Mouse (Mus musculus) adrenal gland, postnatal 36 days (tissue): ENCODE results near the gene Zhx3. TPM values are rescaled to one million over a fixed set of nuclear protein-coding genes. Genes with fewer than 3 reads are reported as not detected.

Experiments used
- DNase-seq, 2 experiments: peaks; one replicate each; pipeline ENCODE4 v3.0.0; 2021; ENCODE audit warnings: mixed read lengths in 1 of 2
- total RNA-seq, 2 experiments: library from RNA; stranded (reverse); gene quantifications; 2 replicates each; pipeline ENCODE4 v1.2.3; 2021

Zhx3 gene
- total RNA-seq, 2 experiments from 2014 or later: 60.4 to 116 TPM

- DNase-seq: peak; percentile 58 to 59
Measured at GRCm38 (mm10) chr2:160883912-160884311, 11.1 kb upstream of the Zhx3 start.

GRCm38 (mm10) chr2:160882436-160882835, 9.6 kb upstream of the Zhx3 start:
- peak; percentile 64 to 65 for DNase-seq

GRCm38 (mm10) chr2:160881462-160882101, 8.8 kb upstream of the Zhx3 start:
- DNase-seq: peak; percentile 33 to 41

GRCm38 (mm10) chr2:160880453-160881195, 7.8 kb upstream of the Zhx3 start, which contains the start of gene Lpin3:
Lpin3 (plus strand) TSS chr2:160880670.
- peak; percentile 83 to 84 for DNase-seq

- DNase-seq: no peak
Measured at GRCm38 (mm10) chr2:160876115-160876514, 3.3 kb upstream of the Zhx3 start.

- no peak for DNase-seq
Measured at GRCm38 (mm10) chr2:160874231-160874877, 1.6 kb upstream of the Zhx3 start.

GRCm38 (mm10) chr2:160872395-160872794, 403 bp downstream of the Zhx3 start:
- DNase-seq: peak; percentile 81 to 90

- DNase-seq: no peak
Measured at GRCm38 (mm10) chr2:160871310-160871709, 1.5 kb downstream of the Zhx3 start.

GRCm38 (mm10) chr2:160869446-160869845, 3.4 kb downstream of the Zhx3 start:
- no peak for DNase-seq

GRCm38 (mm10) chr2:160865266-160865665, 7.5 kb downstream of the Zhx3 start:
- no peak for DNase-seq

- DNase-seq: no peak
Measured at GRCm38 (mm10) chr2:160864112-160864511, 8.7 kb downstream of the Zhx3 start.

- DNase-seq: peak in 1 of 2 experiments; percentile 27
Measured at GRCm38 (mm10) chr2:160860363-160860762, 12.4 kb downstream of the Zhx3 start.

- no peak for DNase-seq
Measured at GRCm38 (mm10) chr2:160856359-160857102, 16.3 kb downstream of the Zhx3 start.

GRCm38 (mm10) chr2:160854687-160855086, 18.1 kb downstream of the Zhx3 start:
- DNase-seq: no peak

GRCm38 (mm10) chr2:160850360-160850759, 22.4 kb downstream of the Zhx3 start:
- peak; percentile 30 to 33 for DNase-seq

- no peak for DNase-seq
Measured at GRCm38 (mm10) chr2:160849617-160850240, 23.1 kb downstream of the Zhx3 start.

GRCm38 (mm10) chr2:160848186-160848585, 24.6 kb downstream of the Zhx3 start:
- DNase-seq: no peak

GRCm38 (mm10) chr2:160847664-160848063, 25.1 kb downstream of the Zhx3 start:
- no peak for DNase-seq

- DNase-seq: no peak
Measured at GRCm38 (mm10) chr2:160840838-160841237, 32.0 kb downstream of the Zhx3 start.

GRCm38 (mm10) chr2:160810802-160811201, 62.0 kb downstream of the Zhx3 start:
- no peak for DNase-seq

- no peak for DNase-seq
Measured at GRCm38 (mm10) chr2:160810376-160810775, 62.4 kb downstream of the Zhx3 start.

- peak; percentile 52 to 70 for DNase-seq
Measured at GRCm38 (mm10) chr2:160806091-160806521, 66.7 kb downstream of the Zhx3 start.
